In the genomic region with DNA sequence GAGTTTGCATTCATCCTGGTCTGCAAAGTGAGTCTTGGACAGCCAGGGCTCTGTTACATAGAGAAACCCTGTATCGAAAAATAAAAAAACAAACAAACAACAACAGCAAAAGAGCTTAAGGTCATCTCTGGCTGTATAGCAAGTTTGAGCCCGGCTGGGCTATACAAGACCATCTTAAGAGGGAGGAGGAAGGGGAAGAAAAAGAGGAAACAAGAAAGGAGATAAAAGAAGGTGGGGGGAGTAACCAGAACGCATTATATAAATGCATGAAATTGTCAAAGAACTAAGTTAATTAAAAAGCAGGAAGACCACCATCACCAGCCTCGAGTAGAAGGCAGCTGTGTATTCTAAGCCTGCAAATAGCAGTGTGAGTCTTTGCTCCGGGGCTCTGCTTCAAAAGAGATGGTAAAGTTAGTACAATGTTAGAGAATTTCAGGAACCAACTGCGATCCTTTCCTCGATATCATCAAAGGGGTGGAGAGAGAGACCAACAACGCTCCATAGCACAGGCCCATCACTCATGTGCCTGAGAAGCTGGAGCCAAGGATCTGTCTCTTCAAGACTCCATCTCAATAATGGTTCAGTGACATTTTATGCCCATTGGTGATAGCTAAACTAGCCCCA, we compare ENCODE assay signal across 47 mouse cellular contexts. TPM values are rescaled to one million over a fixed set of nuclear protein-coding genes. Genes with fewer than 3 reads are reported as not detected.
"Had no signal": no experiment of that assay in that cellular context is flagged by ENCODE, and none has a peak within 500 bp of the region (broad histone marks: within the 10 kb centered on the region; RNA-seq: fewer than 3 reads in every experiment).

No protein-coding gene starts in this region.

- H3K27me3 ChIP-seq: limb, embryonic 12.5 days; limb, embryonic 15.5 days; liver, embryonic 12.5 days; liver, embryonic 13.5 days; liver, embryonic 15.5 days; lung, embryonic 15.5 days; midbrain, embryonic 12.5 days; midbrain, embryonic 13.5 days; midbrain, embryonic 15.5 days; neural tube, embryonic 12.5 days had no signal

- DNase-seq: liver; liver, embryonic 13.5 days; liver, postnatal 0 days; lung, adult 18-20 months; lung, adult 2 months; lung, embryonic 14.5 days; lung, postnatal 10 days; lung, postnatal 14 days; lung, postnatal 36 days; lung, postnatal 4 days; midbrain, embryonic 14.5 days had no signal

- H3K9ac ChIP-seq: limb, embryonic 12.5 days; limb, embryonic 13.5 days; limb, embryonic 15.5 days; liver, embryonic 12.5 days; liver, embryonic 13.5 days; liver, embryonic 14.5 days; liver, embryonic 15.5 days; liver, postnatal 0 days; lung, embryonic 14.5 days; lung, embryonic 15.5 days; midbrain, embryonic 12.5 days; midbrain, embryonic 13.5 days; midbrain, embryonic 15.5 days; neural tube, embryonic 12.5 days had no signal

- H3K4me3 ChIP-seq: limb, embryonic 10.5 days; limb, embryonic 12.5 days; limb, embryonic 13.5 days; limb, embryonic 15.5 days; liver, embryonic 12.5 days; liver, embryonic 13.5 days; liver, embryonic 15.5 days; lung, embryonic 15.5 days; megakaryocyte, embryonic 14.5 days; midbrain, embryonic 10.5 days; midbrain, embryonic 12.5 days; midbrain, embryonic 13.5 days; midbrain, embryonic 15.5 days; myocyte; neural tube, embryonic 12.5 days had no signal

- H3K36me3 ChIP-seq: limb, embryonic 10.5 days; limb, embryonic 12.5 days; limb, embryonic 13.5 days; limb, embryonic 15.5 days; liver, embryonic 12.5 days; liver, embryonic 13.5 days; liver, embryonic 15.5 days; lung, embryonic 15.5 days; midbrain, embryonic 10.5 days; midbrain, embryonic 12.5 days; midbrain, embryonic 15.5 days; neural tube, embryonic 12.5 days had no signal

- H3K27ac ChIP-seq: limb, embryonic 10.5 days; limb, embryonic 12.5 days; limb, embryonic 13.5 days; limb, embryonic 15.5 days; liver, embryonic 12.5 days; liver, embryonic 13.5 days; liver, embryonic 14.5 days; liver, embryonic 15.5 days; lung, embryonic 15.5 days; macrophage; midbrain, embryonic 10.5 days; midbrain, embryonic 12.5 days; midbrain, embryonic 13.5 days; midbrain, embryonic 15.5 days; neural tube, embryonic 12.5 days had no signal

- H3K9me3 ChIP-seq: limb, embryonic 10.5 days; limb, embryonic 12.5 days; limb, embryonic 13.5 days; limb, embryonic 15.5 days; liver, embryonic 12.5 days; liver, embryonic 15.5 days; lung, embryonic 15.5 days; midbrain, embryonic 10.5 days; midbrain, embryonic 12.5 days; midbrain, embryonic 15.5 days; neural tube, embryonic 12.5 days had no signal

- H3K4me1 ChIP-seq: limb, embryonic 10.5 days; limb, embryonic 13.5 days; limb, embryonic 15.5 days; liver, embryonic 12.5 days; liver, embryonic 13.5 days; liver, embryonic 15.5 days; lung, embryonic 15.5 days; midbrain, embryonic 10.5 days; midbrain, embryonic 12.5 days; midbrain, embryonic 13.5 days; midbrain, embryonic 15.5 days had no signal

RNA-seq across cellular contexts. Expression of gene Alppl2, which starts 30.6 kb away (rescaled TPM):
- total RNA-seq: left cerebral cortex, adult 8-10 months; left cerebral cortex, postnatal 10 days; left cerebral cortex, postnatal 14 days; left cerebral cortex, postnatal 25 days; left cerebral cortex, postnatal 36 days; liver, adult 2 months; megakaryocyte progenitor cell, adult 5-6 weeks; megakaryocyte, adult 5-6 weeks; megakaryocyte-erythroid progenitor cell, adult 5-6 weeks; midbrain, postnatal 0 days; monocyte, adult 5-6 weeks had no signal
- polyA plus RNA-seq: limb, embryonic 10.5 days; limb, embryonic 11.5 days; limb, embryonic 12.5 days; limb, embryonic 13.5 days; limb, embryonic 14.5 days; limb, embryonic 15.5 days; liver, adult 2 months; liver, embryonic 12.5 days; liver, embryonic 13.5 days; liver, embryonic 14.5 days; liver, embryonic 15.5 days; liver, embryonic 16.5 days; liver, postnatal 0 days; lung, embryonic 14.5 days; lung, embryonic 15.5 days; lung, embryonic 16.5 days; macrophage; midbrain, embryonic 10.5 days; midbrain, embryonic 11.5 days; midbrain, embryonic 12.5 days; midbrain, embryonic 13.5 days; midbrain, embryonic 14.5 days; midbrain, embryonic 15.5 days; midbrain, embryonic 16.5 days; midbrain, postnatal 0 days; myocyte; neural tube, embryonic 11.5 days; neural tube, embryonic 12.5 days had no signal

RNA-seq across cellular contexts. Expression of gene Alpi, which starts 42.3 kb away (rescaled TPM):
- total RNA-seq: left cerebral cortex, postnatal 10 days; left cerebral cortex, postnatal 14 days; left cerebral cortex, postnatal 25 days; left cerebral cortex, postnatal 36 days; liver, adult 2 months; megakaryocyte progenitor cell, adult 5-6 weeks; megakaryocyte, adult 5-6 weeks; megakaryocyte-erythroid progenitor cell, adult 5-6 weeks; monocyte, adult 5-6 weeks had no signal
- polyA plus RNA-seq: limb, embryonic 10.5 days; limb, embryonic 11.5 days; limb, embryonic 12.5 days; limb, embryonic 15.5 days; liver, embryonic 11.5 days; liver, embryonic 12.5 days; liver, embryonic 13.5 days; liver, embryonic 14.5 days; liver, postnatal 0 days; lung, adult 2 months; lung, embryonic 14.5 days; lung, embryonic 16.5 days; lung, postnatal 0 days; macrophage; midbrain, embryonic 10.5 days; midbrain, embryonic 11.5 days; midbrain, embryonic 12.5 days; midbrain, embryonic 13.5 days; midbrain, embryonic 14.5 days; midbrain, embryonic 16.5 days; midbrain, postnatal 0 days; neural tube, embryonic 11.5 days; neural tube, embryonic 12.5 days had no signal
